ENCODE assay signal across 9 mouse cellular contexts in genomic region chr13:42711510-42711909, GRCm38 (mm10). TPM values are rescaled to one million over a fixed set of nuclear protein-coding genes. Genes with fewer than 3 reads are reported as not detected.
DNase-seq lines count a peak whose midpoint lies in the region; ATAC-seq lines count a peak whose summit lies in the region.
"Had no signal": no experiment of that assay in that cellular context is flagged by ENCODE, and none has a peak within 500 bp of the region (broad histone marks: within the 10 kb centered on the region; RNA-seq: fewer than 3 reads in every experiment).

No protein-coding gene starts in this region.

- H3K9me3 ChIP-seq in heart, embryonic 11.5 days (replicated peaks; ENCODE audit: control insufficient read depth, low read length), result no peaks in the 10 kb centered on the region
- no peaks in the 10 kb centered on the region for H3K9me3 ChIP-seq in forebrain, embryonic 15.5 days
- H3K9me3 ChIP-seq: limb, embryonic 15.5 days had no signal

- H3K4me1 ChIP-seq in heart, embryonic 11.5 days (ENCODE audit: control insufficient read depth, insufficient read depth, low read length), result peaks cover 5% of the 10 kb centered on the region
- H3K4me1 ChIP-seq in forebrain, embryonic 15.5 days, result peaks cover 23% of the 10 kb centered on the region

- no peak overlapping the region for H3K27ac ChIP-seq in heart, embryonic 11.5 days (ENCODE audit: low read depth, low read length)
- no peak overlapping the region for H3K27ac ChIP-seq in forebrain, embryonic 15.5 days (replicated peaks)
- H3K27ac ChIP-seq: limb, embryonic 15.5 days had no signal

- H3K36me3 ChIP-seq in heart, embryonic 11.5 days (ENCODE audit: control insufficient read depth, insufficient read depth, low read length), result no peaks in the 10 kb centered on the region
- no peaks in the 10 kb centered on the region for H3K36me3 ChIP-seq in forebrain, embryonic 15.5 days
- H3K36me3 ChIP-seq: limb, embryonic 15.5 days had no signal

- DNase-seq in heart, adult 11 months, result peak; percentile 40
- DNase-seq in Muller cell, postnatal 12 days (ENCODE audit: inconsistent ontology term), result peak; percentile 31
- peak; percentile 68 for DNase-seq in lung, postnatal 10 days
- DNase-seq in testis, postnatal 10 days (ENCODE audit: low spot score), result peak; percentile 80
- no peak for DNase-seq in layer of hippocampus, adult 18-20 months (ENCODE audit: low spot score in 2 of 2)
- no peak for DNase-seq in right cerebral cortex, postnatal 36 days (ENCODE audit: low spot score in 2 of 2)

- no peak overlapping the region for H3K9ac ChIP-seq in heart, embryonic 11.5 days (ENCODE audit: low read depth, low read length)
- no peak overlapping the region for H3K9ac ChIP-seq in forebrain, embryonic 15.5 days (replicated peaks)
- H3K9ac ChIP-seq: limb, embryonic 15.5 days had no signal

- WGBS in heart, embryonic 11.5 days (ENCODE audit: insufficient replicate concordance), result 31% methylated on average over 2 of the region's 2 CpGs
- 33% methylated on average over 2 of the region's 2 CpGs for whole genome bisulfite sequencing in forebrain, embryonic 15.5 days

- no peak overlapping the region for H3K4me3 ChIP-seq in heart, embryonic 11.5 days (ENCODE audit: low read depth, low read length)
- peak overlapping the region; percentile 13 for H3K4me3 ChIP-seq in forebrain, embryonic 15.5 days
- H3K4me3 ChIP-seq: limb, embryonic 15.5 days had no signal

- ATAC-seq in heart, embryonic 11.5 days (replicated peaks; ENCODE audit: insufficient number of reproducible peaks, low FRiP score, low TSS enrichment), result no peak
- no peak for ATAC-seq in forebrain, embryonic 15.5 days (replicated peaks)

- peaks cover 31% of the 10 kb centered on the region for H3K27me3 ChIP-seq in heart, embryonic 11.5 days (ENCODE audit: control insufficient read depth, insufficient read depth, low read length)
- H3K27me3 ChIP-seq in forebrain, embryonic 15.5 days, result no peaks in the 10 kb centered on the region

- H3K4me2 ChIP-seq in heart, embryonic 11.5 days, result no peak overlapping the region
- peak overlapping the region; percentile 69 for H3K4me2 ChIP-seq in forebrain, embryonic 15.5 days (replicated peaks)
- H3K4me2 ChIP-seq: limb, embryonic 15.5 days had no signal

RNA-seq across cellular contexts. Expression of gene Phactr1, which starts 31.1 kb away (rescaled TPM):
- 4.2 and 6.0 TPM in 2 replicates for polyA plus RNA-seq in heart, embryonic 11.5 days (2014; fragmentation: Nextera tagmentation; extraction: Ambion mirVana)
- 73.1 and 83.8 TPM in 2 replicates for polyA plus RNA-seq in forebrain, embryonic 15.5 days (2015; fragmentation: Nextera tagmentation; extraction: Ambion mirVana)
- 100 to 1,000 TPM; 301 to 307 TPM for total RNA-seq in layer of hippocampus, adult 18-20 months (2021)

Comparison
In these comparisons a context has a peak if more than half of its experiments do, and no peak if none do; other contexts are left out.
1. DNase-seq: peak in heart, adult 11 months (single experiment), Muller cell, postnatal 12 days (single experiment), lung, postnatal 10 days (single experiment) and testis, postnatal 10 days (single experiment); none in layer of hippocampus, adult 18-20 months (0 of 2) and right cerebral cortex, postnatal 36 days (0 of 2).
2. RNA of gene Phactr1, which starts 31.1 kb away (polyA plus RNA-seq): 73.1 to 83.8 TPM in forebrain, embryonic 15.5 days; 4.2 to 6.0 TPM in heart, embryonic 11.5 days; every median in the first group is over 10 times any median in the second.